Comparison of ENCODE assay signal across 12 mouse cellular contexts in genomic region chr13:118483031-118483430, GRCm38 (mm10).
"Had no signal": no experiment of that assay in that cellular context is flagged by ENCODE, and none has a peak within 500 bp of the region (broad histone marks: within the 10 kb centered on the region; RNA-seq: fewer than 3 reads in every experiment).

No protein-coding gene starts in this region.

- ATAC-seq: liver, embryonic 12.5 days had no signal

- H3K27ac ChIP-seq: kidney, embryonic 15.5 days; left cerebral cortex, adult 2 months; limb, embryonic 15.5 days; liver, embryonic 12.5 days; lung, embryonic 15.5 days; macrophage; midbrain, embryonic 12.5 days; stomach, postnatal 0 days had no signal

- H3K4me2 ChIP-seq: kidney, embryonic 15.5 days; limb, embryonic 15.5 days; liver, embryonic 12.5 days; lung, embryonic 15.5 days; midbrain, embryonic 12.5 days had no signal

- H3K36me3 ChIP-seq: kidney, embryonic 15.5 days; limb, embryonic 15.5 days; liver, embryonic 12.5 days; lung, embryonic 15.5 days; midbrain, embryonic 12.5 days had no signal

- DNase-seq: kidney, postnatal 14 days; lung, postnatal 14 days; thymus, postnatal 4 days had no signal

- H3K9me3 ChIP-seq: kidney, embryonic 15.5 days; limb, embryonic 15.5 days; liver, embryonic 12.5 days; lung, embryonic 15.5 days; midbrain, embryonic 12.5 days had no signal

- H3K4me1 ChIP-seq: kidney, embryonic 15.5 days; liver, embryonic 12.5 days; lung, embryonic 15.5 days; megakaryocyte, embryonic 14.5 days; midbrain, embryonic 12.5 days had no signal

- H3K27me3 ChIP-seq: kidney, embryonic 15.5 days; limb, embryonic 15.5 days; liver, embryonic 12.5 days; lung, embryonic 15.5 days; megakaryocyte, embryonic 14.5 days; midbrain, embryonic 12.5 days had no signal

- H3K4me3 ChIP-seq: kidney, embryonic 15.5 days; left cerebral cortex, adult 2 months; limb, embryonic 15.5 days; liver, embryonic 12.5 days; lung, embryonic 15.5 days; megakaryocyte, embryonic 14.5 days; midbrain, embryonic 12.5 days had no signal

- H3K9ac ChIP-seq: kidney, embryonic 15.5 days; limb, embryonic 15.5 days; liver, embryonic 12.5 days; lung, embryonic 15.5 days; midbrain, embryonic 12.5 days had no signal
